Mouse (Mus musculus) retina, embryonic 14.5 days (tissue): ENCODE data around the gene Pde4a.
"Not testable (repeated sequence)": the region's sequence is repeated elsewhere in the genome, so short reads cannot be mapped to it uniquely, and the experiment has no call there.

ENCODE experiments used
- DNase-seq: peaks from one replicate; pipeline ENCODE4 v3.0.0-alpha.2; 2015; ENCODE audit warnings: low spot score

Gene Pde4a

GRCm38 (mm10) chr9:21219820-21220219 is 54.3 kb downstream of the Pde4a start:
- no peak for DNase-seq

- DNase-seq, result peak; percentile 96
Observed at GRCm38 (mm10) chr9:21220490-21221382, 55.2 kb downstream of the Pde4a start.

- peak; percentile 88 for DNase-seq
Observed at GRCm38 (mm10) chr9:21221383-21221929, 55.9 kb downstream of the Pde4a start.

DNA sequence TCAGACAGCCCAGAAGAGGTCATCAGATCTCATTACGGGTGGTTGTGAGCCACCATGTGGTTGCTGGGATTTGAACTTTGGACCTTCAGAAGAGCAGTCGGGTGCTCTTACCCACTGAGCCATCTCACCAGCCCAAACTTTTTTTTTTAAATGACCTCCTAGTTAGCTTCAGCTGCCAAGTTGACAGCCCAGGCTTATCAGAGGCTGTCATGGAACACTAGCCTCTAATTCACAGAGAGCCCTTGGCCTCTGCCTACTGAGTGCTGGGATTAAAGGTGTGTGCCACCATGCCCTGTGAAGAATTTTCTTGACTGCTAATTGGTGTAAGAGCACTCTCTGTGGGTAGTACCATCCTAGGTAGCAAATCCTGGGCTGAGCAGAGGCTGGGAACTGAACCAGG is 58.0 kb downstream of the Pde4a start:
- not testable (repeated sequence) for DNase-seq

- DNase-seq, result no peak
Observed at GRCm38 (mm10) chr9:21223906-21224305, 58.4 kb downstream of the Pde4a start.

GRCm38 (mm10) chr9:21224576-21225414 is 59.3 kb downstream of the Pde4a start:
- DNase-seq, result no peak

- no peak for DNase-seq
Observed at GRCm38 (mm10) chr9:21225415-21225758, 59.9 kb downstream of the Pde4a start.

GRCm38 (mm10) chr9:21227342-21227741 is 61.8 kb downstream of the Pde4a start:
- no peak for DNase-seq

- DNase-seq, result no peak
Observed at GRCm38 (mm10) chr9:21231551-21231950, 66.0 kb downstream of the Pde4a start.

DNA sequence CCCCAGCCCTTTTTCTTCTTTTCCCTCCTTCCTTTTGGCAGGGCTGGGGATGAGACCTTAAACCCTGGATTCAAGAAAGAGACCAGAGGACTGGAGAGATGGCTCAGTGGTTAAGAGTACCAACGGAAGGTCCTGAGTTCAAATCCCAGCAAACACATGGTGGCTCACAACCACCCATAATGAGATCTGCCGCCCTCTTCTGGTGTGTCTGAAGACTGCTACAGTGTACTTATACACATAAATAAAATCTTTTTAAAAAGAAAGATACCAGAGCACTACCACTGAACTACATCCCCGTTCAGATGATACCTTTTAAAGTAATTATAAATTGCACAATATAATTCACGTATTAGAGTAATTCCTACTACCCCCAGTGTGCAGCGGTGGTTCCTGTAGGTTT is 67.4 kb downstream of the Pde4a start:
- no peak for DNase-seq

GRCm38 (mm10) chr9:21233366-21233765 is 67.9 kb downstream of the Pde4a start:
- no peak for DNase-seq

DNA sequence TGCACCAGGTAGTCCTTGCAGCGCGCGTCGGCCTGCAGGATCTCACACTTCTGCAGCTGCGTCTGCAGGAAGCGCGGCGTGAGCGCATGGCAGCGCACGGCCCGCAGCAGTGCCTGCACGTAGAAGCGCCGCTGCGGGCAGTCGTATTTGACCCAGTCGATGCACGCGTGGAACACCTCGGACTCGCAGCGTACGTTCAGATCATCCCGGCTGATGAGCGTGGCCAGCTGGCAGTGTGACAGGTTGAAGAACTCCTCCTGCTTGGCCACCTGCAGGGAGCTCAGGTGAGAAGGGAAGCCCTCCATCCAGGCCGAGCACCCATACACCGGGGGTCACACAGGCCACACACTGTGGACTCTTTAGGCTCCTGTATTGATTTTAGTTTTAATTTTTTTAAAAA is 68.3 kb downstream of the Pde4a start:
- DNase-seq, result no peak

DNA sequence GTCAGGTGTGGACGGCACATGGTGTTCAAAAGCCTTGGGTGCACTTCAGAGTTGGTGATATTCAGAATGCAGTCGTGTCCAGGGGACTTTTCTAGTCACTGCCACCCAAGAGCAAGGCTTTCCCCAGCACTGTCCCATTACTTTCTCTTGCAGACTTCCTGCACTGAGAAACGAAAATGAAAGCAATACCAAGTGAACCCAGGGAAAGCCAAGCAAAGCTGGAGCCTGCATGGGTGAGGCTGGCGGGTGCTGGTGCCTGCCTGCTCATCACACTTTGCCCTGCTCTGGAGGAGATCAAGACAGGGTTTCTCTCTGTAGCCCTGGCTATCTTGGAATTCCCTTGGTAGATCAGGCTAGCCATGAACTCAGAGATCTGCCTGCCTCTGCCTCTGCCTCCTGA is 69.8 kb downstream of the Pde4a start:
- DNase-seq, result no peak

DNA sequence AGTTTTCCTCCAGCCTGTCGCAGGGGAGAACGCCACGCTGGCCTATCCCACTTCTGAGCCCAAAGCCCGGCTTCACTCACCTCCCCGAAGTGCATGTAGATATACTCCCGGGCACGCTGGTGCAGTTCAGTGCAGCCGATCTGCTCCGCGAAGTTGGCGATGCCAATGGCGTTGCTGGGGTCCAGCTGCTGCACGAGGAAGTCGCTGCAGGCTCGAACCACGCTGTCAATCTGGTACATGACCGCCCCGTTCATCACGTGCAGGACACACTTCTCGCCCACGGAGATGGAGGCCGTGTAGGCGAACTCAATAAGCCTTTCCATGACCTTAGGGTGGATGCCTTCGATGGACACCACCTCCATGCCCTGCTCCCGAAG is 71.5 kb downstream of the Pde4a start:
- DNase-seq, result no peak

DNA sequence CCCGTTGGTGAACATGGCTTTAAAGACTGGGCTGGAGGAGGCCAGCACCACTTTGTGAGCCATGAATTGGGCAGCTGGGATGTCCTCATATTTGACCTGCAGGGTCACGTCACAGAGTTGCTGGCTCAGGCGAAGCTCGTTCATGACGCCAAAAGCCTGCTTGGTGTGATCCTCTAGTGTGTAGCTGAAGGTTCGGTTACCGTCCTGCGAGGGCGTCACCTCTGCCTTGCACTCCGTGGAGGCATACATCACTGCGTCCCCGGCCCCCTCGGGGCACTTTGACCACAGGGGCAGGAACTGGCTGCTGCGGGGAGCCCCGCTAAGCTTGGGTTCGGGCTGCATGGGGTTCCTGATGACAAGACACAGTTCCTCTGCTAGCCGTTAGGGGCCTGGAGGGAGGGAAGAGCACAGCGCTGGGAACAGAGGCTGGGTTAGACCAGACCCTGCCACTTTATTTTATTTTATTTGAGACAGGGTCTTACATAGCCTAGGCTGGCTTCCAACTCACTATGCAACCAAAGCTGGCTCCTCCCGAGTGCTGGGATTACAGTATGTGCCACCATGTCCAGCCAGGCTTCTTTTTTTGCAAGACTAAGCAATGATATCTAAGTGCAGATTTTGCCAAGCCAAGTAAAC is 72.0 kb downstream of the Pde4a start:
- DNase-seq, result peak; percentile 72

DNA sequence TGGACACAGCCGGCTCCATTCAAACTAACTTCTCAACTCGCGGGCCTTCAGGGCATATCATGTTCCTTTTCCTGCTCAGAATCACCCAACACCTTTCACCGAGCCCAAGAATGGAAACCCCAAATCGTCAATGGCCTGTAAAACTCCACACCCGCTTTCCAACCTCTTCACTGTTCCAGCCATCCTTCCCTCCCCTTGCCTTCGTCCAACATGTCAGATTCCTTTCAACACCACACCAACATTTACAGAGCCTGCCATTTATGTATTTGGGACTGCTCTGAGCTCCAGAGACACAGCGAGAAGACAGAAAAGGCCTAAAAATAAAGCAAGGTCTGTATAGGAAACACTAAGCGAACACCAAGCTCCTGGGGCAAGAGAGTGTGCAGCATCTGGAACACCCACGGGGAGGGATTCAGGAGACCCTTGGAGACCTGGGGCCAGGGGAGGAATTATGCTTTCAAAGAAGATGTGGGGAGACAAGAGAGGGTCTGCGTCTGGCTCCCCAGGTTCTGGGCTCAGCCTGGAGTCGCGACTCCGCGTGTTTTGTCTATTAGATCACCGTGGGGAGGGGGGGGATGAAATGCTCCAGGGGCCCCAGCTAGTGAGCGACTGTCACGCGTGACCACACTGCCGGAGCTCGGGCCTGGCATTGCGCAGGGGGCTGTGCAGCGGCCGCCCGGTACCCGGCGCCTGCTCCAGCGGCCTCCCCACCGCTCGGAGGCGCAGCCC is 72.7 kb downstream of the Pde4a start:
- DNase-seq, result no peak

- DNase-seq, result peak; percentile 90
Observed at GRCm38 (mm10) chr9:21238733-21239464, 73.4 kb downstream of the Pde4a start, which contains the start of gene Keap1. Gene Keap1, minus strand, starts transcription at chr9:21239361.

DNA sequence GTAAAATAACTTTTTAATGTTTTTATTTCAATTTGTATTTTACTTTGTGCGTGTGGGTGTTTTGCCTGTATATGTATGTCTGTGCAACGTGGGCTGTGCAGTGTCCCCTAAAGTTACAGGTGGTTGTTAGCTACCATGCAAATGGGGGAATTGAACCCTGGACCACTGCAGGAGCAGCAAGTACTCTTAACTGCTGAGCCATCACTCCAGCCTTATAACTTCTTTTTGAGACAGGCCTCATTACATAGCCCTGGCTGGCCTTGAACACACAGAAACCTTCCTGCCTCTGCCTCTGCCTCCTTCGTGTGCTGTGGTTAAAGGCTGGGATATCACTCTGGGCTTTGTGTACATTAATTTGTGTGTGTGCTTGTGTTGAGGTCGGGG is 73.9 kb downstream of the Pde4a start:
- no peak for DNase-seq

DNA sequence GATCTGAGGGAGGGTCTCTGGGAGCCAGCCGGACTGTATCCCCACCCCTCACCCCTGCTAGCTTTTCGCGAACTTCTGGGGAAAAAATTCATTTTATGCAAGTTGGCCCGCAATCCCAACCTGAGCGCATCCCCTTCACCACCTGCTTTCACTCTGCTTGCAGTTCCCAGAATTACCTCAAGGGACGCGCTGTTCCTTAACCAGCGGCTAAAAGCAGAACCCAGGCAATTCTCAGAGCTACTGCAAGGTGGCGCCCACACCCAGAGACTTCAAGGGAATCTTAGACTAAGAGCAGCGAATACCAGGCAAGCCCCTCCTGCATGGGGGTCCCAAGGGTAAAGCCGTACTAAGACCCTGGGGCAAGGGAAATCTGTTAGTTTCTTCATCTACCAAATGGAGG is 75.8 kb downstream of the Pde4a start:
- peak; percentile 94 for DNase-seq

DNA sequence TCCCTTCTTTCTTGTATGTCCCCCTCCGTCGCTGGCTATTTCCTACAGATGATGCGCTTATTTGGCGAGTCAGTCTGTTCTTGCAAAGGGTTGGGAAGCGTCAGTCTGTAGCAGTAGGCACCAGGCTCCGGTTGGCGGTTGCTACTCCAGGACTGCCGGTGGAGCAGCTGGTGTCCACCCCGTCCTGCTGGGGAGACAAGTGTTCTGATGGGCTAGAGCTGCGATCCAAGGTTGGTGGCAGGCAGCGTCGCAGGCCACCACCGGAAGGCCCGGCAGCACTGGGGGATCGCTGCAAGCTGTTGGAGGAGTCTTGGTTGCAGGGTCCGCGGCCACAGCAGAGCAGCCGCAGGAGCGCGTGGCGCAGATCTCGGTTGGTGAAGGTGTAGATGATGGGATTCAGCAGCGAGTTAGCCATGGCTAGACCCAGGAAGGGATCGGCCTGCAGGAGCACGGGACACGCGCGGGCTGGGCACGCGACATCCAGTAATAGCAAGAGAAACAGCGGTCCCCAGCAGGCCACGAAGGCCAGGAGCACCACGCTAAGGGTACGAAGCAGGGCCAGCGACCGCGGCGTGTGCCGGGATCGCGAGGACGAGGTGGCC is 78.4 kb downstream of the Pde4a start:
- peak; percentile 24 for DNase-seq
